Mouse (Mus musculus) brain, embryonic 14.5 days (tissue): Measurements from ENCODE around the gene Il2ra.

Experiments used
- CTCF ChIP-seq: fragments of 200-500 bp; IDR thresholded peaks from 2 replicates; pipeline ENCODE4 v1.5.1; 2012; ENCODE audit warnings: inconsistent platforms, mild to moderate bottlenecking, moderate library complexity, borderline replicate concordance; ENCODE audit not compliant: insufficient read depth, insufficient read length; ENCODE audit errors: extremely low read depth
- POLR2A ChIP-seq: fragments of 200-500 bp; IDR thresholded peaks from 2 replicates; pipeline ENCODE4 v1.6.1; 2012; ENCODE audit warnings: mild to moderate bottlenecking, inconsistent platforms, borderline replicate concordance; ENCODE audit not compliant: poor library complexity, insufficient read depth, insufficient read length, severe bottlenecking; ENCODE audit errors: extremely low read depth

DNA sequence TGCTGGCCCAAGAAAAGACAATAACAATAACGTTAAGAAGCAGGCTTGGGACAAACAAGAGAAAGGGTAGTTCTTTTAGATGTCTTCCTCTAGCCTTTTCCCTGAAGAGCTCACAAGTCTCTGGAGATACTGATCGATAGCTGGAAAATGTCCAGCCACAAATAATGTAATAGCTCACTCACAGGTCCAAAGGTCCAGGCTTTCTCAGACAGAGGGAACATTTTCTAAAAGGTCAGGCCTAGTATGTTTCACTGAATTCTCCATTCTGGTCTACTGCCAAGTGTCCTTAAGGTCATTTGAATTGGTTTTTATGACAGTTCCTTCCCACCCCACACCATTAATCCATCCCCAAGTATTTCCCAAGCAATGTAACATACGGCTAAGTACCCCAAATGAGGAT is 70.4 kb downstream of the Il2ra start:
- TF ChIP-seq CTCF: no peak
- no peak for TF ChIP-seq POLR2A
